Mouse (Mus musculus): ENCODE data around the gene Adamts7. TPM values are rescaled to one million over a fixed set of nuclear protein-coding genes. Genes with fewer than 3 reads are reported as not detected.

The Adamts7 gene
- polyA plus RNA-seq, 1 experiment: 3.1 TPM

DNA sequence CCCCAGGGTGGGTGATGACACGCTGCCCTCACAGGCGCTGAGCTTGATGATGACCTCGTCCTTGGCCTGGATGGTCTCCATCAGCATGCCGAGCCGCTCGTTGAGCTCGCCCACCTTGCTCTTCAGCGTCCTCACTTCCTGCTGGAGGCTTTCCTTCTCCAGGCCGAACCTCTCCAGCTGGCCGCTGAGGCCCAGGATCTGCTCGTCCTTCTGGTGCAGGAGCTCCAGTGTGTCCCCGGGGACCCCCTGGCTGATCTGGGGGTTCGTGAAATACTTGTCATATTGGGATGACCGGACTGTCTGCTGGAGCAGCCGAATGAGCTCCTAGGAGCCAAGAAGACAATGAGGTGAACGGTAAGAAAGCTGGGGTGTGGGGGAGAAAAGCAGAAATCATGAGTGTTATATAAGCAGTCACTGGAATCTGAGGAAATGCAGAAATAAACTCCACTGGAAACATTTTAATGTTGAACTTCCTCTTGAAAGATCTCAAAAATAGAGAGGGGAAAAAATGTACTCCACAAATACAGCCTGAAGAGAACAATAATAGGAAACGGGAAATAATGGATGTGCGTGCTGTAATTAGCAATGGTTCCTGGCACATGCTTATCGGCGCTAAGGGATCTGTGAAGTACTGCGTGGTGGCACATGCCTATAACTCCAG is 63.3 kb downstream of the Adamts7 start:
- Histone ChIP-seq H3K4me1 (ENCODE audit: control insufficient read depth, insufficient read depth, low read length) (no peaks in the 10 kb centered on the region; the same call in 1 of the 2 replicates), H3K4me3 (replicated peaks; ENCODE audit: control insufficient read depth, low read depth, low read length) (no peak overlapping the region), H3K27ac (ENCODE audit: control insufficient read depth, insufficient read depth, low read depth, low read length, poor library complexity) (no peak overlapping the region)
- WGBS: 69% methylated on average over 21 of the region's 21 CpGs
- TF ChIP-seq CTCF (IDR thresholded peaks at IDR 0.05; ENCODE audit: control insufficient read depth, insufficient read depth, low read length) (no peak), POLR2A (IDR thresholded peaks at IDR 0.05; ENCODE audit: borderline replicate concordance, control insufficient read depth, low read depth, low read length) (no peak)

DNA sequence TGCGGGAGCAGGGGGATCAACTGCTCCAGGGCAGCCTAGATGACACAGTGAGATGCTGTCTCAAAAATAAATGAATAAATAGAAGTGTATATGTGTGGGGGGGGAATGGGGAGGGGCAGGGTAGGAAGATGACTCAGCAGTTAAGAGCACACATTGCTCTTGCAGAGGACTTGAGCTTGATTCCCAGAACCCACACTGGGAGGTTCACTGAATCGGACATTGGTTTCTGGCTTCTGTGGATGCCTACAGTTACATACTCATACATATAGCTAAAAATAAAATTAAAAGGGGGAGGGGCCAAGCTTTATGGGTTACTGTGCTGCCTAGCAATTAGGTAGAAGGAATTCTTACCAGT is 63.9 kb downstream of the Adamts7 start:
- 45% methylated on average over 2 of the region's 2 CpGs for WGBS
- no peak for TF ChIP-seq POLR2A (IDR thresholded peaks at IDR 0.05; ENCODE audit: borderline replicate concordance, control insufficient read depth, low read depth, low read length)
- Histone ChIP-seq H3K4me3 (replicated peaks; ENCODE audit: control insufficient read depth, low read depth, low read length) (no peak overlapping the region), H3K4me1 (ENCODE audit: control insufficient read depth, insufficient read depth, low read length) (no peaks in the 10 kb centered on the region; the same call in 1 of the 2 replicates), H3K27ac (ENCODE audit: control insufficient read depth, insufficient read depth, low read depth, low read length, poor library complexity) (no peak overlapping the region)

- no peak overlapping the region for H3K27ac ChIP-seq (ENCODE audit: control insufficient read depth, insufficient read depth, low read depth, low read length, poor library complexity)
- TF ChIP-seq POLR2A (IDR thresholded peaks at IDR 0.05; ENCODE audit: borderline replicate concordance, control insufficient read depth, low read depth, low read length) (no peak), CTCF (IDR thresholded peaks at IDR 0.05; ENCODE audit: control insufficient read depth, insufficient read depth, low read length) (no peak)
- H3K4me1 ChIP-seq (ENCODE audit: control insufficient read depth, insufficient read depth, low read length): no peaks in the 10 kb centered on the region; the same call in 1 of the 2 replicates
- no peak overlapping the region for H3K4me3 ChIP-seq (replicated peaks; ENCODE audit: control insufficient read depth, low read depth, low read length)
- 80% methylated on average over 12 of the region's 12 CpGs for WGBS
Observed at GRCm38 (mm10) chr9:90227171-90227570, 64.3 kb downstream of the Adamts7 start.

GRCm38 (mm10) chr9:90232781-90233690 is 70.2 kb downstream of the Adamts7 start:
- H3K4me3 ChIP-seq (replicated peaks; ENCODE audit: control insufficient read depth, low read depth, low read length): peak overlapping the region; percentile 10
- WGBS: 40% methylated on average over 8 of the region's 8 CpGs
- H3K4me1 ChIP-seq (ENCODE audit: control insufficient read depth, insufficient read depth, low read length): peaks cover 15% of the 10 kb centered on the region
- no peak for TF ChIP-seq POLR2A (IDR thresholded peaks at IDR 0.05; ENCODE audit: borderline replicate concordance, control insufficient read depth, low read depth, low read length)
- no peak for TF ChIP-seq CTCF (IDR thresholded peaks at IDR 0.05; ENCODE audit: control insufficient read depth, insufficient read depth, low read length)
- H3K27ac ChIP-seq (ENCODE audit: control insufficient read depth, insufficient read depth, low read depth, low read length, poor library complexity): peak overlapping the region; percentile 93

- WGBS: 79% methylated on average over 5 of the region's 5 CpGs
- TF ChIP-seq POLR2A (IDR thresholded peaks at IDR 0.05; ENCODE audit: borderline replicate concordance, control insufficient read depth, low read depth, low read length) (no peak), CTCF (IDR thresholded peaks at IDR 0.05; ENCODE audit: control insufficient read depth, insufficient read depth, low read length) (no peak)
- Histone ChIP-seq H3K4me3 (replicated peaks; ENCODE audit: control insufficient read depth, low read depth, low read length) (no peak overlapping the region), H3K4me1 (ENCODE audit: control insufficient read depth, insufficient read depth, low read length) (peaks cover 19% of the 10 kb centered on the region), H3K27ac (ENCODE audit: control insufficient read depth, insufficient read depth, low read depth, low read length, poor library complexity) (peak overlapping the region; percentile 74)
Observed at GRCm38 (mm10) chr9:90233906-90234419, 71.1 kb downstream of the Adamts7 start.

- peak overlapping the region; percentile 74 for H3K27ac ChIP-seq (ENCODE audit: control insufficient read depth, insufficient read depth, low read depth, low read length, poor library complexity)
- WGBS: 81% methylated on average over 5 of the region's 5 CpGs
- peaks cover 19% of the 10 kb centered on the region for H3K4me1 ChIP-seq (ENCODE audit: control insufficient read depth, insufficient read depth, low read length)
- TF ChIP-seq POLR2A (IDR thresholded peaks at IDR 0.05; ENCODE audit: borderline replicate concordance, control insufficient read depth, low read depth, low read length): no peak
- no peak for TF ChIP-seq CTCF (IDR thresholded peaks at IDR 0.05; ENCODE audit: control insufficient read depth, insufficient read depth, low read length)
- no peak overlapping the region for H3K4me3 ChIP-seq (replicated peaks; ENCODE audit: control insufficient read depth, low read depth, low read length)
Observed at GRCm38 (mm10) chr9:90234786-90235185, 71.9 kb downstream of the Adamts7 start.

- TF ChIP-seq CTCF (IDR thresholded peaks at IDR 0.05; ENCODE audit: control insufficient read depth, insufficient read depth, low read length) (no peak), POLR2A (IDR thresholded peaks at IDR 0.05; ENCODE audit: borderline replicate concordance, control insufficient read depth, low read depth, low read length) (no peak)
- no peak overlapping the region for H3K4me3 ChIP-seq (replicated peaks; ENCODE audit: control insufficient read depth, low read depth, low read length)
- peaks cover 19% of the 10 kb centered on the region for H3K4me1 ChIP-seq (ENCODE audit: control insufficient read depth, insufficient read depth, low read length)
- H3K27ac ChIP-seq (ENCODE audit: control insufficient read depth, insufficient read depth, low read depth, low read length, poor library complexity): peak overlapping the region; percentile 74
- 45% methylated on average over 10 of the region's 10 CpGs for WGBS
Observed at GRCm38 (mm10) chr9:90235258-90235882, 72.5 kb downstream of the Adamts7 start.

GRCm38 (mm10) chr9:90236817-90237216 is 73.9 kb downstream of the Adamts7 start:
- Histone ChIP-seq H3K4me1 (ENCODE audit: control insufficient read depth, insufficient read depth, low read length) (peaks cover 21% of the 10 kb centered on the region), H3K27ac (ENCODE audit: control insufficient read depth, insufficient read depth, low read depth, low read length, poor library complexity) (peak overlapping the region; percentile 96), H3K4me3 (replicated peaks; ENCODE audit: control insufficient read depth, low read depth, low read length) (no peak overlapping the region)
- TF ChIP-seq POLR2A (IDR thresholded peaks at IDR 0.05; ENCODE audit: borderline replicate concordance, control insufficient read depth, low read depth, low read length) (no peak), CTCF (IDR thresholded peaks at IDR 0.05; ENCODE audit: control insufficient read depth, insufficient read depth, low read length) (no peak)
- 35% methylated on average over 5 of the region's 5 CpGs for WGBS
